Mouse (Mus musculus) intestine, embryonic 15.5 days (tissue): ENCODE measurements at regions not wholly inside any gene's neighbourhood (a gene's known extent, or its start where the extent isn't known, plus 50 kb on each side); places are given as distances from the start of the nearest gene placed in this dataset.

Experiments
- ATAC-seq: fragments of 200-750 bp; cut with Nextera tagmentation; 2 replicates; pipeline ENCODE4 v1.8.0; 2017; ENCODE audit warnings: moderate TSS enrichment, moderate library complexity
- H3K27ac ChIP-seq: fragments of 300-500 bp; sonication (generic); 2 replicates; pipeline ENCODE4 v1.5.1; 2015; ENCODE audit warnings: mild to moderate bottlenecking, inconsistent platforms
- H3K27me3 ChIP-seq: fragments of 300-500 bp; sonication (generic); replicated peaks from 2 replicates; pipeline ENCODE4 v1.6.1; 2015; ENCODE audit warnings: inconsistent platforms
- H3K36me3 ChIP-seq: fragments of 300-500 bp; sonication (generic); 2 replicates; pipeline ENCODE4 v1.6.1; 2015; ENCODE audit warnings: inconsistent platforms
- H3K4me1 ChIP-seq: fragments of 300-500 bp; sonication (generic); replicated peaks from 2 replicates; pipeline ENCODE4 v1.6.1; 2015; ENCODE audit warnings: inconsistent platforms
- H3K4me2 ChIP-seq: fragments of 300-500 bp; sonication (generic); replicated peaks from 2 replicates; pipeline ENCODE4 v1.6.1; 2015; ENCODE audit warnings: mild to moderate bottlenecking, inconsistent platforms
- H3K4me3 ChIP-seq: fragments of 300-500 bp; sonication (generic); replicated peaks from 2 replicates; pipeline ENCODE4 v1.5.1; 2015; ENCODE audit warnings: inconsistent platforms
- H3K9ac ChIP-seq: fragments of 300-500 bp; sonication (generic); 2 replicates; pipeline ENCODE4 v1.6.1; 2015; ENCODE audit warnings: inconsistent platforms
- H3K9me3 ChIP-seq: fragments of 300-500 bp; sonication (generic); 2 replicates; pipeline ENCODE4 v1.6.1; 2016; ENCODE audit warnings: inconsistent platforms
- WGBS: fragments of 180-500 bp; shearing (Covaris S2); methylation state at CpG from one replicate; pipeline ENCODE4 v1.1.7; 2015; 5-methylcytosine and 5-hydroxymethylcytosine counted together

GRCm38 (mm10) chr12:9191721-9192120 lies 161.9 kb downstream of the Ttc32 start:
- H3K9me3 ChIP-seq, result no peaks in the 10 kb centered on the region
- H3K36me3 ChIP-seq, result no peaks in the 10 kb centered on the region
- no peak for ATAC-seq
- WGBS, result 74% methylated on average over 5 of the region's 5 CpGs
- no peak overlapping the region for H3K4me2 ChIP-seq
- no peak overlapping the region for H3K9ac ChIP-seq
- no peaks in the 10 kb centered on the region for H3K4me1 ChIP-seq
- H3K27me3 ChIP-seq, result no peaks in the 10 kb centered on the region
- no peak overlapping the region for H3K27ac ChIP-seq
- no peak overlapping the region for H3K4me3 ChIP-seq

GRCm38 (mm10) chr12:9199321-9199720 lies 169.5 kb downstream of the Ttc32 start:
- no peaks in the 10 kb centered on the region for H3K27me3 ChIP-seq
- no peaks in the 10 kb centered on the region for H3K36me3 ChIP-seq
- 81% methylated on average over 2 of the region's 2 CpGs for WGBS
- no peaks in the 10 kb centered on the region for H3K4me1 ChIP-seq
- no peak overlapping the region for H3K4me2 ChIP-seq
- no peak overlapping the region for H3K9ac ChIP-seq
- H3K4me3 ChIP-seq, result no peak overlapping the region
- no peak for ATAC-seq
- no peak overlapping the region for H3K27ac ChIP-seq
- no peaks in the 10 kb centered on the region for H3K9me3 ChIP-seq

GRCm38 (mm10) chr12:9212211-9212610 lies 182.4 kb downstream of the Ttc32 start:
- no peak overlapping the region for H3K4me3 ChIP-seq
- H3K4me2 ChIP-seq, result no peak overlapping the region
- H3K36me3 ChIP-seq, result no peaks in the 10 kb centered on the region
- H3K27ac ChIP-seq, result no peak overlapping the region
- no peaks in the 10 kb centered on the region for H3K9me3 ChIP-seq
- no peaks in the 10 kb centered on the region; the same call in 1 of the 2 replicates for H3K4me1 ChIP-seq
- WGBS, result 31% methylated on average over 1 of the region's 1 CpGs
- ATAC-seq, result no peak
- no peaks in the 10 kb centered on the region for H3K27me3 ChIP-seq
- H3K9ac ChIP-seq, result no peak overlapping the region

GRCm38 (mm10) chr12:9224971-9225370 lies 195.2 kb downstream of the Ttc32 start:
- Histone ChIP-seq H3K27ac (no peak overlapping the region), H3K4me1 (no peaks in the 10 kb centered on the region), H3K4me3 (no peak overlapping the region), H3K9ac (no peak overlapping the region), H3K4me2 (no peak overlapping the region), H3K9me3 (no peaks in the 10 kb centered on the region), H3K36me3 (no peaks in the 10 kb centered on the region), H3K27me3 (no peaks in the 10 kb centered on the region)
- no peak for ATAC-seq
- 49% methylated on average over 5 of the region's 5 CpGs for WGBS

- no peaks in the 10 kb centered on the region for H3K9me3 ChIP-seq
- H3K36me3 ChIP-seq, result no peaks in the 10 kb centered on the region
- WGBS, result 73% methylated on average over 5 of the region's 5 CpGs
- H3K9ac ChIP-seq, result no peak overlapping the region
- no peaks in the 10 kb centered on the region for H3K27me3 ChIP-seq
- H3K27ac ChIP-seq, result no peak overlapping the region
- ATAC-seq, result no peak
- no peaks in the 10 kb centered on the region for H3K4me1 ChIP-seq
- no peak overlapping the region for H3K4me3 ChIP-seq
- no peak overlapping the region for H3K4me2 ChIP-seq
These were observed 198.1 kb downstream of the Ttc32 start for GRCm38 (mm10) chr12:9227901-9228300.

GRCm38 (mm10) chr12:9228486-9228885 lies 198.7 kb downstream of the Ttc32 start:
- H3K27me3 ChIP-seq, result no peaks in the 10 kb centered on the region
- H3K27ac ChIP-seq, result no peak overlapping the region
- H3K9me3 ChIP-seq, result no peaks in the 10 kb centered on the region
- no peaks in the 10 kb centered on the region for H3K4me1 ChIP-seq
- H3K36me3 ChIP-seq, result no peaks in the 10 kb centered on the region
- ATAC-seq, result no peak
- no peak overlapping the region for H3K4me2 ChIP-seq
- 76% methylated on average over 2 of the region's 2 CpGs for WGBS
- H3K9ac ChIP-seq, result no peak overlapping the region
- H3K4me3 ChIP-seq, result no peak overlapping the region

- Histone ChIP-seq H3K36me3 (no peaks in the 10 kb centered on the region), H3K9me3 (no peaks in the 10 kb centered on the region), H3K4me2 (no peak overlapping the region), H3K4me1 (no peaks in the 10 kb centered on the region), H3K27ac (no peak overlapping the region), H3K27me3 (no peaks in the 10 kb centered on the region), H3K4me3 (no peak overlapping the region), H3K9ac (no peak overlapping the region)
- WGBS, result 56% methylated on average over 4 of the region's 4 CpGs
- ATAC-seq, result no peak
These were observed 200.2 kb downstream of the Ttc32 start for GRCm38 (mm10) chr12:9229981-9230380.

GRCm38 (mm10) chr12:9230576-9230975 lies 200.8 kb downstream of the Ttc32 start:
- H3K9me3 ChIP-seq, result no peaks in the 10 kb centered on the region
- H3K27me3 ChIP-seq, result no peaks in the 10 kb centered on the region
- no peak overlapping the region for H3K4me2 ChIP-seq
- no peak overlapping the region for H3K4me3 ChIP-seq
- H3K4me1 ChIP-seq, result no peaks in the 10 kb centered on the region
- ATAC-seq, result no peak
- H3K9ac ChIP-seq, result no peak overlapping the region
- WGBS, result 68% methylated on average over 5 of the region's 5 CpGs
- no peak overlapping the region for H3K27ac ChIP-seq
- no peaks in the 10 kb centered on the region for H3K36me3 ChIP-seq

GRCm38 (mm10) chr12:9232431-9232830 lies 202.6 kb downstream of the Ttc32 start:
- no peaks in the 10 kb centered on the region for H3K27me3 ChIP-seq
- no peaks in the 10 kb centered on the region for H3K9me3 ChIP-seq
- H3K36me3 ChIP-seq, result no peaks in the 10 kb centered on the region
- ATAC-seq, result no peak
- H3K4me1 ChIP-seq, result no peaks in the 10 kb centered on the region
- H3K4me2 ChIP-seq, result no peak overlapping the region
- no peak overlapping the region for H3K4me3 ChIP-seq
- H3K27ac ChIP-seq, result no peak overlapping the region
- no peak overlapping the region for H3K9ac ChIP-seq

- no peaks in the 10 kb centered on the region for H3K36me3 ChIP-seq
- H3K4me2 ChIP-seq, result no peak overlapping the region
- no peaks in the 10 kb centered on the region for H3K27me3 ChIP-seq
- no peak overlapping the region for H3K9ac ChIP-seq
- H3K4me1 ChIP-seq, result no peaks in the 10 kb centered on the region
- 73% methylated on average over 4 of the region's 4 CpGs for WGBS
- ATAC-seq, result no peak
- H3K9me3 ChIP-seq, result no peaks in the 10 kb centered on the region
- H3K4me3 ChIP-seq, result no peak overlapping the region
- H3K27ac ChIP-seq, result no peak overlapping the region
These were observed 206.1 kb downstream of the Ttc32 start for GRCm38 (mm10) chr12:9235866-9236265.

- Histone ChIP-seq H3K27me3 (no peaks in the 10 kb centered on the region), H3K9ac (no peak overlapping the region), H3K36me3 (no peaks in the 10 kb centered on the region), H3K9me3 (no peaks in the 10 kb centered on the region), H3K4me3 (no peak overlapping the region), H3K4me1 (no peaks in the 10 kb centered on the region), H3K27ac (no peak overlapping the region), H3K4me2 (no peak overlapping the region)
- WGBS, result 55% methylated on average over 6 of the region's 6 CpGs
- ATAC-seq, result no peak
These were observed 207.7 kb downstream of the Ttc32 start for GRCm38 (mm10) chr12:9237538-9237937.

- Histone ChIP-seq H3K9ac (no peak overlapping the region), H3K36me3 (no peaks in the 10 kb centered on the region), H3K4me2 (no peak overlapping the region), H3K4me1 (no peaks in the 10 kb centered on the region), H3K27ac (no peak overlapping the region), H3K4me3 (no peak overlapping the region), H3K9me3 (no peaks in the 10 kb centered on the region), H3K27me3 (no peaks in the 10 kb centered on the region)
- ATAC-seq, result no peak
- 51% methylated on average over 1 of the region's 1 CpGs for WGBS
These were observed 208.2 kb downstream of the Ttc32 start for GRCm38 (mm10) chr12:9237955-9238354.

- H3K27me3 ChIP-seq, result no peaks in the 10 kb centered on the region
- no peaks in the 10 kb centered on the region for H3K36me3 ChIP-seq
- ATAC-seq, result no peak
- no peaks in the 10 kb centered on the region for H3K9me3 ChIP-seq
- no peak overlapping the region for H3K4me2 ChIP-seq
- 63% methylated on average over 5 of the region's 5 CpGs for WGBS
- no peak overlapping the region for H3K9ac ChIP-seq
- H3K4me1 ChIP-seq, result no peaks in the 10 kb centered on the region
- no peak overlapping the region for H3K27ac ChIP-seq
- H3K4me3 ChIP-seq, result no peak overlapping the region
These were observed 217.7 kb downstream of the Ttc32 start for GRCm38 (mm10) chr12:9247506-9247905.

GRCm38 (mm10) chr12:9251772-9252171 lies 222.0 kb downstream of the Ttc32 start:
- ATAC-seq, result no peak
- Histone ChIP-seq H3K36me3 (no peaks in the 10 kb centered on the region), H3K27me3 (no peaks in the 10 kb centered on the region)

More at GRCm38 (mm10) chr12:9251772-9252171, 222.0 kb downstream of the Ttc32 start:
- Histone ChIP-seq H3K4me3 (no peak overlapping the region), H3K9ac (no peak overlapping the region), H3K4me2 (no peak overlapping the region), H3K9me3 (no peaks in the 10 kb centered on the region), H3K27ac (no peak overlapping the region), H3K4me1 (0 out of 2 replicates have a peak, but pooled peaks cover 6% of the 10 kb centered on the region)
- 26% methylated on average over 5 of the region's 5 CpGs for WGBS
